7 mouse cellular contexts compared by ENCODE assay signal in the genomic region with DNA sequence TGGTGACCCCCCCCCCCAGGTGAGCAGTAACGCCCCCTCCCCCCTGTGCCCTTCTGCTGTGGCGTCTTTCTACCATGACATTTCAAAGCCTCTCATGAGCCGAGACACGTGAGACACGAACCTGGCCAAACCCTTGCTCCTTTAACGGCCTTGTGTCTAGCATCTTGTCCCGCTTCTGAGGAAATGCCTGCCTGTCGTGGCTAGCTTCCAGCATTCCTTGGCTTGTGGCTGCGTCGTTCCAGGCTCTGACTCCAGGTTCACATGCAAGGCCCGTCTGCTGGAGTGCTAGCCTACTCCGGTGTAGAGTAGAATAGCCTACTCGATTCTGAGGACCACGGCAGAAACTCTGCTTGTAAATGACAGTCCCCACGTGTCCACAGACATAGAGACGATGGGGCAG.
DNase-seq lines count a peak whose midpoint lies in the region; ATAC-seq and TF ChIP-seq lines count a peak whose summit lies in the region.

No protein-coding gene starts in this region.

- 21% methylated on average over 16 of the region's 16 CpGs for WGBS in heart, postnatal 0 days
- 37% methylated on average over 16 of the region's 16 CpGs for WGBS in liver, embryonic 13.5 days (ENCODE audit: insufficient replicate concordance)

- peak; percentile 61 for DNase-seq in urinary bladder, postnatal 14 days (ENCODE audit: low spot score)
- no peak for DNase-seq in urinary bladder, adult 18-20 months (ENCODE audit: low spot score in 2 of 2)
- DNase-seq in cerebellum, postnatal 25 days: peak; percentile 83 to 91
- DNase-seq in heart, postnatal 0 days (ENCODE audit: low spot score): no peak
- no peak for DNase-seq in liver, embryonic 13.5 days
- no peak for DNase-seq in layer of hippocampus, postnatal 10 days (ENCODE audit: low spot score in 2 of 2)

- peaks cover 64% of the 10 kb centered on the region for H3K4me1 ChIP-seq in heart, postnatal 0 days (ENCODE audit: control insufficient read depth, insufficient read depth)
- H3K4me1 ChIP-seq in liver, embryonic 13.5 days (replicated peaks): peaks cover 79% of the 10 kb centered on the region

- H3K27me3 ChIP-seq in heart, postnatal 0 days (ENCODE audit: control insufficient read depth, insufficient read depth, low read length): no peaks in the 10 kb centered on the region
- no peaks in the 10 kb centered on the region for H3K27me3 ChIP-seq in liver, embryonic 13.5 days

- H3K36me3 ChIP-seq in heart, postnatal 0 days (replicated peaks; ENCODE audit: control insufficient read depth, insufficient read depth, low read length): no peaks in the 10 kb centered on the region
- H3K36me3 ChIP-seq in liver, embryonic 13.5 days: no peaks in the 10 kb centered on the region

- H3K27ac ChIP-seq in heart, postnatal 0 days (ENCODE audit: low read depth): 0 out of 2 replicates have a peak overlapping the region, but pooled peaks have one; percentile 15
- peak overlapping the region; percentile 96 for H3K27ac ChIP-seq in liver, embryonic 13.5 days

- no peak for TF ChIP-seq CTCF in heart, postnatal 0 days (IDR thresholded peaks at IDR 0.05; ENCODE audit: low read depth)

- H3K4me2 ChIP-seq in heart, postnatal 0 days (ENCODE audit: low read depth, low read length): no peak overlapping the region
- H3K4me2 ChIP-seq in liver, embryonic 13.5 days: peak overlapping the region; percentile 32; the same call in 1 of the 2 replicates

- no peak for ATAC-seq in heart, postnatal 0 days (ENCODE audit: insufficient read depth, low read depth)
- ATAC-seq in liver, embryonic 13.5 days (ENCODE audit: low read depth): no peak
- no peak for ATAC-seq in activated CD4-positive, CD25-positive, alpha-beta regulatory T cell, adult 4 months

- H3K9me3 ChIP-seq in heart, postnatal 0 days (replicated peaks; ENCODE audit: control insufficient read depth, low read length): no peaks in the 10 kb centered on the region
- no peaks in the 10 kb centered on the region for H3K9me3 ChIP-seq in liver, embryonic 13.5 days (replicated peaks)

- H3K4me3 ChIP-seq in heart, postnatal 0 days (ENCODE audit: low read depth, low read length): no peak overlapping the region
- H3K4me3 ChIP-seq in liver, embryonic 13.5 days (replicated peaks): no peak overlapping the region

- TF ChIP-seq EP300 in heart, postnatal 0 days (IDR thresholded peaks at IDR 0.05; ENCODE audit: low read depth): no peak

- no peak overlapping the region for H3K9ac ChIP-seq in heart, postnatal 0 days (replicated peaks; ENCODE audit: low read depth, low read length)
- H3K9ac ChIP-seq in liver, embryonic 13.5 days: peak overlapping the region; percentile 82

Comparison
In these comparisons a context has a peak if more than half of its experiments do, and no peak if none do; other contexts are left out.
1. DNase-seq: peak in urinary bladder, postnatal 14 days (single experiment) and cerebellum, postnatal 25 days (2 of 2); none in urinary bladder, adult 18-20 months (0 of 2), heart, postnatal 0 days (single experiment), liver, embryonic 13.5 days (single experiment) and layer of hippocampus, postnatal 10 days (0 of 2).